ENCODE assay signal across 7 mouse cellular contexts in genomic region chr2:167538671-167539306, GRCm38 (mm10). TPM values are rescaled to one million over a fixed set of nuclear protein-coding genes. Genes with fewer than 3 reads are reported as not detected.
A peak's percentile ranks its signal among the peaks of the same experiment; 100 is the strongest.
DNase-seq lines count a peak whose midpoint lies in the region; ATAC-seq lines count a peak whose summit lies in the region.

No protein-coding gene starts in this region.

- peak overlapping the region; percentile 89 for H3K4me2 ChIP-seq in lung, embryonic 16.5 days (ENCODE audit: low read depth, low read length)
- peak overlapping the region; percentile 72 for H3K4me2 ChIP-seq in hindbrain, embryonic 11.5 days (replicated peaks; ENCODE audit: low read depth, low read length)
- H3K4me2 ChIP-seq in midbrain, embryonic 12.5 days (replicated peaks), result peak overlapping the region; percentile 85

- H3K4me3 ChIP-seq in lung, embryonic 16.5 days (ENCODE audit: low read length), result peak overlapping the region; percentile 76
- peak overlapping the region; percentile 43 for H3K4me3 ChIP-seq in hindbrain, embryonic 11.5 days (ENCODE audit: low read depth, low read length)
- peak overlapping the region; percentile 47 for H3K4me3 ChIP-seq in midbrain, embryonic 12.5 days

- peaks cover 7% of the 10 kb centered on the region for H3K27me3 ChIP-seq in lung, embryonic 16.5 days (ENCODE audit: control insufficient read depth, insufficient read depth, low read depth, low read length)
- H3K27me3 ChIP-seq in hindbrain, embryonic 11.5 days (ENCODE audit: control insufficient read depth, insufficient read depth, low read length), result peaks cover 42% of the 10 kb centered on the region
- peaks cover 88% of the 10 kb centered on the region for H3K27me3 ChIP-seq in midbrain, embryonic 12.5 days

- H3K27ac ChIP-seq in lung, embryonic 16.5 days (ENCODE audit: low read length), result peak overlapping the region; percentile 96
- no peak overlapping the region; the same call in 1 of the 2 replicates for H3K27ac ChIP-seq in hindbrain, embryonic 11.5 days (ENCODE audit: low read depth, low read length)
- no peak overlapping the region for H3K27ac ChIP-seq in midbrain, embryonic 12.5 days (replicated peaks)

- ATAC-seq in lung, embryonic 16.5 days (ENCODE audit: low read depth), result no peak
- no peak for ATAC-seq in hindbrain, embryonic 11.5 days (ENCODE audit: low FRiP score)
- no peak for ATAC-seq in midbrain, embryonic 12.5 days (ENCODE audit: low FRiP score, low read depth)
- no peak for ATAC-seq in megakaryocyte progenitor cell, adult 5-6 weeks (replicated peaks; ENCODE audit: poor library complexity)

- peaks cover 6% of the 10 kb centered on the region for H3K36me3 ChIP-seq in lung, embryonic 16.5 days (ENCODE audit: control insufficient read depth, insufficient read depth, low read length)
- H3K36me3 ChIP-seq in hindbrain, embryonic 11.5 days (ENCODE audit: control insufficient read depth, insufficient read depth, low read length), result no peaks in the 10 kb centered on the region
- H3K36me3 ChIP-seq in midbrain, embryonic 12.5 days, result no peaks in the 10 kb centered on the region

- intact Hi-C loops in left cerebral cortex, postnatal 10 days (cut with DNase I), result loop anchor here (5.0 to 10.0 kb wide), 2 partner anchors 139 to 356 kb away; no protein-coding TSS in a partner anchor

- DNase-seq in lung, postnatal 36 days, result no peak
- peak; percentile 50 for DNase-seq in embryo, embryonic 9.5 days (ENCODE audit: extremely low spot score)
- no peak for DNase-seq in hindbrain, embryonic 11.5 days (ENCODE audit: low spot score)
- DNase-seq in left cerebral cortex, postnatal 10 days (ENCODE audit: extremely low spot score in 1 of 2, low spot score in 2 of 2), result no peak

- peak overlapping the region; percentile 80 for H3K9ac ChIP-seq in lung, embryonic 16.5 days (ENCODE audit: low read length)
- peak overlapping the region; percentile 40; the same call in 1 of the 2 replicates for H3K9ac ChIP-seq in hindbrain, embryonic 11.5 days (ENCODE audit: low read depth, low read length)
- peak overlapping the region; percentile 32 for H3K9ac ChIP-seq in midbrain, embryonic 12.5 days (replicated peaks)

- WGBS in lung, embryonic 16.5 days, result 20% methylated on average over 34 of the region's 34 CpGs
- WGBS in hindbrain, embryonic 11.5 days, result 22% methylated on average over 30 of the region's 34 CpGs
- WGBS in midbrain, embryonic 12.5 days, result 26% methylated on average over 33 of the region's 34 CpGs

- no peaks in the 10 kb centered on the region for H3K9me3 ChIP-seq in lung, embryonic 16.5 days (ENCODE audit: control insufficient read depth, low read length)
- H3K9me3 ChIP-seq in hindbrain, embryonic 11.5 days (ENCODE audit: control insufficient read depth, low read length), result no peaks in the 10 kb centered on the region
- H3K9me3 ChIP-seq in midbrain, embryonic 12.5 days, result no peaks in the 10 kb centered on the region

- peaks cover 30% of the 10 kb centered on the region for H3K4me1 ChIP-seq in lung, embryonic 16.5 days (replicated peaks; ENCODE audit: control insufficient read depth, insufficient read depth, low read length)
- H3K4me1 ChIP-seq in hindbrain, embryonic 11.5 days (replicated peaks; ENCODE audit: control insufficient read depth, insufficient read depth, low read length), result peaks cover 19% of the 10 kb centered on the region
- peaks cover 49% of the 10 kb centered on the region for H3K4me1 ChIP-seq in midbrain, embryonic 12.5 days

RNA-seq across cellular contexts. Expression of gene Snai1, which starts 0.8 kb away (rescaled TPM):
- polyA plus RNA-seq in lung, embryonic 16.5 days (2015; fragmentation: Nextera tagmentation; extraction: Ambion mirVana), result 120 and 130 TPM in 2 replicates
- 27.6 and 29.5 TPM in 2 replicates for polyA plus RNA-seq in hindbrain, embryonic 11.5 days (2014; fragmentation: Nextera tagmentation; extraction: Ambion mirVana)
- polyA plus RNA-seq in midbrain, embryonic 12.5 days (2016; fragmentation: Nextera tagmentation; extraction: Ambion mirVana), result 15.3 and 24.6 TPM in 2 replicates
- 1 to 10 TPM in 1 of 2 experiments, under 1 TPM in 1; 0.47 to 1.6 TPM for total RNA-seq in left cerebral cortex, postnatal 10 days (2021)
- not detected in 2 replicates for total RNA-seq in megakaryocyte progenitor cell, adult 5-6 weeks (2015)
- total RNA-seq in megakaryocyte progenitor cell, adult 5-6 weeks (2017), result 0.33 and 0.44 TPM in 2 replicates

RNA-seq across cellular contexts. Expression of gene Spata2, which starts 46.1 kb away (rescaled TPM):
- polyA plus RNA-seq in lung, embryonic 16.5 days (2015; fragmentation: Nextera tagmentation; extraction: Ambion mirVana), result 14.8 and 16.2 TPM in 2 replicates
- 13.5 and 15.0 TPM in 2 replicates for polyA plus RNA-seq in hindbrain, embryonic 11.5 days (2014; fragmentation: Nextera tagmentation; extraction: Ambion mirVana)
- 21.3 and 23.6 TPM in 2 replicates for polyA plus RNA-seq in midbrain, embryonic 12.5 days (2016; fragmentation: Nextera tagmentation; extraction: Ambion mirVana)
- total RNA-seq in left cerebral cortex, postnatal 10 days (2021), result 10 to 100 TPM; 68.2 to 69.8 TPM
- 10.5 and 11.8 TPM in 2 replicates for total RNA-seq in megakaryocyte progenitor cell, adult 5-6 weeks (2015)
- 7.4 and 7.7 TPM in 2 replicates for total RNA-seq in megakaryocyte progenitor cell, adult 5-6 weeks (2017)

RNA-seq across cellular contexts. Expression of gene Rnf114, which starts 46.3 kb away (rescaled TPM):
- polyA plus RNA-seq in lung, embryonic 16.5 days (2015; fragmentation: Nextera tagmentation; extraction: Ambion mirVana), result 101 and 113 TPM in 2 replicates
- 120 and 140 TPM in 2 replicates for polyA plus RNA-seq in hindbrain, embryonic 11.5 days (2014; fragmentation: Nextera tagmentation; extraction: Ambion mirVana)
- polyA plus RNA-seq in midbrain, embryonic 12.5 days (2016; fragmentation: Nextera tagmentation; extraction: Ambion mirVana), result 135 and 137 TPM in 2 replicates
- 10 to 100 TPM; 31.5 to 34.3 TPM for total RNA-seq in left cerebral cortex, postnatal 10 days (2021)
- 31.5 and 39.0 TPM in 2 replicates for total RNA-seq in megakaryocyte progenitor cell, adult 5-6 weeks (2015)
- total RNA-seq in megakaryocyte progenitor cell, adult 5-6 weeks (2017), result 18.7 and 18.9 TPM in 2 replicates
